Mouse (Mus musculus): ENCODE results near the gene Scaf8.

DNA sequence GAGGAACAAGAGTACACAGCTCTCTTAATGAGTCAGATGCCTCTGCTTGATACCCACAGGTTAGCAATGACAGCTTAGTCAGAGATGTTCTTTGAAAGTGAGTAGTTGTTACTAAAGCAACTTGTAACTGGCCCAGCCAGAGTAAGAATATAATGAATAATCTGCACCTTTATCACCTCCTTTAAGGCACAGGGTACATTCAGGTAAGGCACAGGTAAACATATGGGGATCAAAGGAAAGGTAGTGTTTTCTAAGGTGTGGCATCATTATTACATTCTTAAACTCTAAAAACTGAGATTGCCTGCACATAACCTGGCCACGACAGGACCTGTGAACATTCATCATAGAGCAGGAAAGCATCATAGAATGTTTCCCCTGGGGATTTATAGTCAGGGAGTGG is 9.8 kb upstream of the Scaf8 start:
- TF ChIP-seq POLR2A (IDR thresholded peaks at IDR 0.05; ENCODE audit: insufficient read length, low read depth) (no peak), MAX (IDR thresholded peaks at IDR 0.05; ENCODE audit: low read depth) (no peak), E2F4 (IDR thresholded peaks at IDR 0.05; ENCODE audit: insufficient read depth) (no peak), MYOD1 (IDR thresholded peaks at IDR 0.05; ENCODE audit: control insufficient read depth in 1 of 3, insufficient read length in 2 of 3, low read depth in 2 of 3) (no peak), MYOG (IDR thresholded peaks at IDR 0.05; ENCODE audit: control insufficient read depth in 1 of 3, insufficient read depth in 1 of 3, insufficient read length in 2 of 3, low read depth in 2 of 3) (no peak), USF1 (IDR thresholded peaks at IDR 0.05; ENCODE audit: low read depth) (no peak), CEBPB (IDR thresholded peaks at IDR 0.05; ENCODE audit: insufficient read depth, poor library complexity, severe bottlenecking) (no peak), SRF (IDR thresholded peaks at IDR 0.05; ENCODE audit: control insufficient read depth, insufficient read length, low read depth) (no peak), POLR2AphosphoS2 (IDR thresholded peaks at IDR 0.05; ENCODE audit: insufficient read length, low read depth) (no peak), TCF12 (IDR thresholded peaks at IDR 0.05; ENCODE audit: insufficient read depth, poor library complexity, severe bottlenecking) (no peak), TCF3 (IDR thresholded peaks at IDR 0.05; ENCODE audit: insufficient read length, low read depth) (no peak)
